Mouse (Mus musculus) C2C12 (cell line): ENCODE results near the gene Pdss2. TPM values are rescaled to one million over a fixed set of nuclear protein-coding genes. Genes with fewer than 3 reads are reported as not detected.

Experiments used
- H3K27me3 ChIP-seq: one replicate; pipeline ENCODE4 v1.6.1; 2011; ENCODE audit not compliant: control insufficient read depth, insufficient read depth, insufficient read length
- H3K36me3 ChIP-seq: one replicate; pipeline ENCODE4 v1.6.1; 2011; ENCODE audit not compliant: control insufficient read depth, insufficient read depth
- H3K4me3 ChIP-seq: one replicate; pipeline ENCODE4 v1.5.1; 2011; ENCODE audit warnings: mild to moderate bottlenecking, control low read depth; ENCODE audit not compliant: poor library complexity, insufficient read depth, severe bottlenecking
- H3K79me2 ChIP-seq: one replicate; pipeline ENCODE4 v1.6.1; 2011; ENCODE audit not compliant: control insufficient read depth, insufficient read depth
- H3K79me3 ChIP-seq: one replicate; pipeline ENCODE4 v1.6.1; 2011; ENCODE audit warnings: low read depth, control low read depth
- H3ac ChIP-seq: one replicate; pipeline ENCODE3; 2011; ENCODE audit warnings: low read depth; ENCODE audit not compliant: control insufficient read depth, insufficient read length
- CEBPB ChIP-seq: IDR thresholded peaks from one replicate; pipeline ENCODE4 v1.6.1; 2011; ENCODE audit warnings: low read depth, mild to moderate bottlenecking, control low read depth, moderate library complexity
- CTCF ChIP-seq: IDR thresholded peaks from one replicate; pipeline ENCODE4 v1.5.1; 2011; ENCODE audit not compliant: control insufficient read depth, insufficient read depth, insufficient read length
- FOSL1 ChIP-seq: IDR thresholded peaks from one replicate; pipeline ENCODE4 v1.8.0; 2011; ENCODE audit warnings: mild to moderate bottlenecking, low read length; ENCODE audit not compliant: poor library complexity, insufficient read depth, severe bottlenecking
- MAX ChIP-seq: IDR thresholded peaks from one replicate; pipeline ENCODE4 v1.6.1; 2011; ENCODE audit warnings: mild to moderate bottlenecking, control low read depth
- MYOD1 ChIP-seq: IDR thresholded peaks from one replicate; pipeline ENCODE4 v1.6.1; 2011; ENCODE audit warnings: low read depth; ENCODE audit not compliant: control insufficient read depth, insufficient read length
- MYOG ChIP-seq: IDR thresholded peaks from one replicate; pipeline ENCODE4 v1.6.1; 2011; ENCODE audit not compliant: control insufficient read depth, insufficient read length; ENCODE audit errors: extremely low read depth
- USF1 ChIP-seq: IDR thresholded peaks from one replicate; pipeline ENCODE4 v1.6.1; 2011; ENCODE audit warnings: low read depth, mild to moderate bottlenecking, control low read depth, moderate library complexity
- polyA plus RNA-seq: library from polyadenylated mRNA; unstranded; fragments of >200 nt; fragmentation: generic; extraction: Trizol; gene quantifications from one replicate; pipeline ENCODE4 v1.2.1, GENCODE M21; 2012; ENCODE audit warnings: missing spikeins

Pdss2 gene
- polyA plus RNA-seq, 1 experiment: 7.5 TPM

- Histone ChIP-seq H3ac (no peak overlapping the region), H3K36me3 (no peaks in the 10 kb centered on the region), H3K4me3 (no peak overlapping the region), H3K79me2 (no peaks in the 10 kb centered on the region), H3K27me3 (no peaks in the 10 kb centered on the region), H3K79me3 (no peaks in the 10 kb centered on the region)
- TF ChIP-seq FOSL1 (no peak), MAX (no peak), CEBPB (no peak), MYOD1 (no peak), CTCF (no peak)
These were observed 69.4 kb downstream of the Pdss2 start for GRCm38 (mm10) chr10:43290638-43291230.

GRCm38 (mm10) chr10:43291333-43291736 is 70.0 kb downstream of the Pdss2 start:
- H3K79me2 ChIP-seq: no peaks in the 10 kb centered on the region
- no peaks in the 10 kb centered on the region for H3K27me3 ChIP-seq
- H3K36me3 ChIP-seq: no peaks in the 10 kb centered on the region
- TF ChIP-seq CEBPB: no peak
- no peak overlapping the region for H3ac ChIP-seq
- no peak overlapping the region for H3K4me3 ChIP-seq
- H3K79me3 ChIP-seq: no peaks in the 10 kb centered on the region

- H3K79me3 ChIP-seq: no peaks in the 10 kb centered on the region
- no peak overlapping the region for H3K4me3 ChIP-seq
- no peaks in the 10 kb centered on the region for H3K79me2 ChIP-seq
- no peaks in the 10 kb centered on the region for H3K36me3 ChIP-seq
- TF ChIP-seq MYOG (no peak), CTCF (no peak), USF1 (no peak), MAX (no peak), FOSL1 (no peak), MYOD1 (no peak), CEBPB (no peak)
- no peaks in the 10 kb centered on the region for H3K27me3 ChIP-seq
- no peak overlapping the region for H3ac ChIP-seq
These were observed 71.2 kb downstream of the Pdss2 start for GRCm38 (mm10) chr10:43292454-43292853.

GRCm38 (mm10) chr10:43294331-43294730 is 73.0 kb downstream of the Pdss2 start:
- Histone ChIP-seq H3K79me3 (no peaks in the 10 kb centered on the region), H3K79me2 (no peaks in the 10 kb centered on the region), H3K27me3 (no peaks in the 10 kb centered on the region), H3ac (no peak overlapping the region), H3K4me3 (no peak overlapping the region), H3K36me3 (no peaks in the 10 kb centered on the region)
- no peak for TF ChIP-seq MYOD1
- TF ChIP-seq CTCF: no peak
- no peak for TF ChIP-seq CEBPB
- no peak for TF ChIP-seq FOSL1
- no peak for TF ChIP-seq MAX
- TF ChIP-seq MYOG: no peak
- TF ChIP-seq USF1: no peak

GRCm38 (mm10) chr10:43308105-43308810 is 87.0 kb downstream of the Pdss2 start:
- Histone ChIP-seq H3K36me3 (peaks cover 6% of the 10 kb centered on the region), H3K27me3 (no peaks in the 10 kb centered on the region), H3ac (no peak overlapping the region), H3K79me3 (no peaks in the 10 kb centered on the region), H3K79me2 (no peaks in the 10 kb centered on the region), H3K4me3 (no peak overlapping the region)
- TF ChIP-seq MYOD1 (no peak), FOSL1 (no peak), MAX (no peak), USF1 (no peak), MYOG (no peak), CEBPB (no peak), CTCF (no peak)

GRCm38 (mm10) chr10:43310781-43311392 is 89.6 kb downstream of the Pdss2 start:
- no peak for TF ChIP-seq MAX
- TF ChIP-seq CEBPB: no peak
- no peak for TF ChIP-seq MYOD1
- TF ChIP-seq USF1: no peak
- no peak for TF ChIP-seq FOSL1
- TF ChIP-seq MYOG: no peak
- no peak for TF ChIP-seq CTCF
- Histone ChIP-seq H3K79me2 (peaks cover 14% of the 10 kb centered on the region), H3K36me3 (no peaks in the 10 kb centered on the region), H3ac (no peak overlapping the region), H3K79me3 (peaks cover 2% of the 10 kb centered on the region), H3K4me3 (no peak overlapping the region), H3K27me3 (no peaks in the 10 kb centered on the region)
